Mouse (Mus musculus) liver (tissue): ENCODE results near the gene Rhof.

Source experiments
- DNase-seq: peaks from one replicate; pipeline ENCODE4 v3.0.0-alpha.2; 2020; ENCODE audit warnings: mixed read lengths

Rhof gene

DNA sequence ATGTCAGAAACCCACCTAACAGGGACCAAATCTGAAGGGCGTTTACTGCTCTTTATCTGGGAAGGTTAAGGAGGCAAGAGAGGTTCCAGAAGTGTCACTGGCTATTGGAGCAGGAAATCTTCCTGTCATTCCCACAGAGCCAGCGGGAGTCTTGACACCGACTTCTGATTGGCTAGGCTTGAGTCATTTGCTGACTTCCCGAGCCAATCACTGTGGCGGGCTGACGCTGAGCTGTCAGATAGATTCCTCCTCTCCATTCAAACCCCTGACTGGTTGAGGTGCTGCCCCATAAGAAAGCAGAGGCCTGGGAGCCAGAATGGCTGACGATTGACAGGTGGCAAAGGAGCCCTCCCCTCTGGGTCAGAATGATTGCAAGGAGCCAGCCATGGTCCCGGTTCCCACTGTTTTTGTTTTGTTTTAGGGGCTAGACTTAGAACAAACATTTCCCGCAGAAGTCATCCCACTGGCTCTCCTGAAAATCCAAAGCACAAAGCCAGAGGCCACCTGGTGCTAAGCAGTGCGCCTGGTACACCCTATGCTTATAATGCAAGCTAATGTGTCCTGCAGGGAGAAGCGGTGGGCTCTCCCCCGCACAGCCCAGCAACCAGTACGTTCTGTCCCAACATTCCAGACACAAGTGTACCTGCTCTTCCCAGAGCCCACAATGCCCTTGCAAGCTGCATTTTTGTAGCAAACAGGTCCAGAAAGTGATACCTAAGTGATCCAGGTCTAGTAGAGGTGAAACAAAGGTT lies 22.9 kb downstream of the Rhof start:
- DNase-seq, result no peak

- DNase-seq, result no peak
These were observed 27.7 kb downstream of the Rhof start for GRCm38 (mm10) chr5:123104769-123105168.

GRCm38 (mm10) chr5:123103556-123103955 lies 28.9 kb downstream of the Rhof start:
- no peak for DNase-seq

DNA sequence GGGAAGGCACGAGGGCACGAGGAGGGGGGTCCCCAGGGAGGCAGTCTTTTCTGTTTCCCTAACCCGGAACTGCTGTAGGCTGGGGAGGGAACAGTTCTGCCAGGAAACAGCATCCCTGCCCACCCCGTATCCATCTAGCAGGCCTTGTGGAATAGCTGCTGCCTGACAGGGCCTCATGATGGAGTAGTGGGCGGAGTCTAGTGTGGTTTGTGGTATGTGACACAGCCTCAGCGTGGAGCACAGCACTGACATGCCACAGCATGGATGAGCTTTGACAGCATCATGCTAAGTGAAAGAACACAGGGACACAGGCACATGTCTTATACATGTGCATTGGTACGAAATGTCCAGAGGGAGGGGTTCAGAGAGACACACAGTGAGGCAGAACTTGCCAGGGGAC lies 30.1 kb downstream of the Rhof start:
- DNase-seq, result no peak

- DNase-seq, result no peak
These were observed 34.0 kb downstream of the Rhof start for GRCm38 (mm10) chr5:123098487-123098886.

DNA sequence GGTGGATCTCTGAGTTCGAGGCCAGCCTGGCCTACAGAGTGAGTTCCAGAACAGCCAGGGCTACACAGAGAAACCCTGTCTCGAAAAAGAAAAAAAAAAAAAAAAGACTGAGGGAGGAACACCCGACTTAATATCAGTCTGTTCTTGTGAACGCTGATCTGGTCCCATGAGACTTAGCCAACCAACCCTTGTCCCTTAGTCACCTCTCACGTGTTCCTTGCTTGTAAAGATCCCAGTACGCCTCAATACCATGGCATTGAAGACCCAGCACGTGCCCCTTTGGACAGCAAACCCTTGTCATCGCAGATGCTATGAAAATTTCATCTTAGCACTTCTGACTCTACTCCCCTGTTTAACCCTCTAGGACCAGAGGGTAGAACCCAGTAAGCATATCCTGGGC lies 36.2 kb downstream of the Rhof start:
- no peak for DNase-seq

DNA sequence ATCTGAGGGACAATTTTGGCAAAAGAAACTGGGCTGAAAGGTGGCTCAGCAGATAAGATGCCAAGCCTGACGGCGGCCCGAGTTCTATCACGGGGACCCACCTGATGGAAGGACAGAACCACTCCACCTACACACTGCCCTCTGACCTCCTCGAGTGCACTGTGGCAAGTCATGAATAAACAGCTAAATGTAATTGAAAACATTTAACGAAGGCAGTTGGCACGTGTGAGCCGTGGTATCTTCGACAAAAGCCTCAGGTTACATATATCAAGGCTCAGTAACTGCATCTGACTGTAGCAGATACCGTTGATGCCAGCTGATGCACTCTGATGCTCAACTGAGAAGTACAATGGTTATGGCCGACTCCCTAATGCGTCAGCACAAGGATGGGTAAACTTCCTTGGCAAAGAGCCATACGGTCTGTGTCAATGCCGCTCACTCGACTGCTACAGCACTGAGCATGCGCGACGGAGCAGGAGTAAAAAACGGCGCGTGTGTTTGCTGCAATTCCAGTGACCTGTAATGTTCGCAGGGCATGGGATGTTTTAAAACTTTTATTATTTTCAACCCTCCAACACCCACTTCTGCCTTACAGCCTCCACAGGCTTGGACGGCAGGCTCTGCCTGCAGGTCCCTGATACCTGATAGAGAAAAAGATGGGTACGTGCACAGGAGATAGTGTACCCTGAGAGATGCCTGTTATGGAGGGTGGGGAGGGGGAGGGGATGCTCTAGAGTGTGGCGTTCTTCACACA lies 38.1 kb downstream of the Rhof start:
- DNase-seq, result peak; percentile 88

DNA sequence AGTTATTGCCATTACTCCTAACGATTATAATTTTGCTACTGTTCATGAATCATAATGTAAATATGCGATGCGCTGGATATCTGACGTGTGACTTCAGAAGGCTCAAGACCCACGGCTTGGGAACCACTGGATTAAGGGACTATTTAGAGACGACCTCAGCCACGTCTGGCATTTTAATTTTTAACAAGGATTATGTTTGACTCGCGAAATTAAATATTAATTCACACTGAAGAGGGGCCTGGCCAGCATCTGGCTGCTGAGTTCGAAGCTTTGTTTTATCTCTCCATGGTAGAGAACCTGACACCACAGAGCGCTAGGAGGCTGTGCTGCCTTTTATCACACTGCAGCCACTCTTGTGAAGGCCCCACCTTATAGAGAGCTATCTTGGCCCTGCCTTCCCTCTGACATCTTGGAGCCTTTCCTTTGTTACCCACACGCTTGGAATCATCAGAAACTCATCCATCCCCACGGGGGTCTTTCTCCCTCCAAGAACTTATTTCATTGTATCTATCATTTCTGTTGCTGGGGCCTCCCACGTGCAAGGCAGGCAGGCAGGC lies 39.3 kb downstream of the Rhof start:
- peak; percentile 88 for DNase-seq

DNA sequence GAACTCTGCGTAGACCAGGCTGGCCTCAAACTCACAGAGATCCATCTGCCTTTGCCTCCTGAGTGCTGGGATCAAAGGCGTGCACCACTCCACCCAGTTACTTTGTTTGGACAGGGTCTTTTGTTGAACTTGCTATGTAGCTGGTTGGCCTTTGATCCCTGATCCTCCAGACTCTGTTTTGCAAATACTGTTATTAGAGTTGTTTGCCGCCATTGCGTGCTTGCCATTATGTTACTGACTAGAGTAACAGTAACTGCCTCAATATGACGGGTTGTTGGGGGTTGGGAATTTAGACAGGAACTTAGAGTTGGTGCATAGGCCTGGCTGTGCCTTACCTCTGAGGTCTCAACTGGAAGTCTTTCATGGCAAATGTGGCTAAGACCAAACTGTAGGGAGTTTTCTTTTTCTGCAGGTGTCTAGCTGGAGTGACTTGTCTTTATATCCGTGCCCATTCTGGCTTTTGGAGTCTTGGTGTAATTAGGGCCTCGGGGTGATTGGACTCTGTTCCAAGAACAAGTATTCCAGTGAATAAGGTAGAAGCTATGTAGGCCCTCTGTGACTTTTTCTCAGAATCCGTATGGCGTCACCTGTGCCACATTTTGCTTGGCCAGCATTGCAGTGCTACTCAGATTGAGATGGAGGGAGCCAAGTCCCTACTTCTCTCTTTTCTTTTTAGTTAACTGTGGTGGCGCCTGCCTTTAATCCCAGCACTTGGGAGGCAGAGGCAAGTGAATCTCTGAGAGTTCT lies 41.8 kb downstream of the Rhof start:
- DNase-seq, result no peak

DNA sequence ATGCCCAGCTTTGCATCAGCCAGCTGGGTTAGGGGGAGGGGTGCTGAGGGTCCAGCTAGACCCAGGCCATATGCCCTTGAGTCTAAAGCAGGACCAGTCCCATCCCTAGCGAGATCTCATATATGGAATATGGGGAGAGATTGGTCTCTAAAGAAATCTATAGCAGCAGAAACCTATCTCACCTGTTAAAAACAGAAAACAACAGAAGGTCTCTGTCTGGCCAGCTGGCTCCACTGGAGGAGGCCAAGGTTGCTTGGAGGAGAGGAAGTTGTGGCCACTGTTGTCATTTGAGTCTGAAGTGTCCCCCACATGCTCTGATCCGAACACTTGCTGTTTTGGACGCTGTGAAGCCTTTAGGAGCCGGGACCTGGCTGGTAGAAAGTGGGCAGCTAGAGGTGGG lies 43.7 kb downstream of the Rhof start:
- no peak for DNase-seq

DNA sequence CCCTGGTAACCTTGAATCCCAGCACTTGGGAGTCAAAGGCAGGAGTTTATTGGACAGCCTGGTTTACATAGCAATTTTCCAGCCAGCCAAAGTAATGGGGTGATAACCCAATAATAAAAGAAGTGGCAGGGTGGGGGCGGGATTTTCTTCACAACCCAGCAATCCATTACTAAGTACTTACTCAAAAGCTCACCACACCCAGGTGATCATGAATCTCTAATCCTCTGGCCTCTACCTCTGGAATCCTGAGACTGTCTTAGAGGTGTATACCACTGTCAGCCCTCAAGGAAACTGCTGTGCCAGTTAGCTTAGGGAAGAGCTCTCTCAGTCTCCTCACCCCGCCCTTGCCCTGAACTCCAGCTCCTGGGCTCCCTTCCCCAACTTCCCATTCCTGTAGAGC lies 46.0 kb downstream of the Rhof start:
- DNase-seq, result no peak

DNA sequence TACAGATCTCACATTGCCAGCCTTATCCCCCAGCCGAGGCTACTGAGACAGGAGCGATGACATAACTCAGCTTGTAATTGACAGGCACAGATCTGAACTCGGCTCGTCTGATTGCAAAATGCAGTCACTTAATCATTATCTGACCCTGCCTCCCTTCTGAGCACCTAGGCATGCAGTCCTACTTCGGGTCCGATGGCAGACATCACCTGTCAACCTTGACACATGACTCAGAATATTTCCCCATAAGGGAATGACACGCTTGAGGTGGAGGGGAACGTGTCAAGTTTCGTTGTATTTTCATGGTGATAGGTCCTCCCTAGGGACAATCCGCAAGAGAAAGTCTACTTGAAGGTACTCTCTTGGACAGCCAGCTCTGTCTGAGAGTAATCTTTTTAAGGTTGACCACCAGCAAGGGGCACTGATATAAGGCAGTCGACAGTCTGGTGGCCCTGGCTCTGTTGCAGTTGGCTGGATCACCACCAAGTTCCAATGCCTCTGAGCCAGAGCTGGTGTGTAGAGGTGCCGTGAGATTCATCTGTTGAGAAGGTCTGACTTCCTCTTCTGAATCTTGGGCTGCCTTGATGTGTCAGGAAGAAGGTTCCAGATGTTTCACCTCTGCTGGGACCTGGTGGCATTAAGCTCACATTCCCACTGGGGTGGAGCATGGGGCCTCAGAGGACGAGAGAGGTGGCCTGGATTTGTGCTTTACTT lies 49.0 kb downstream of the Rhof start:
- DNase-seq, result no peak

DNA sequence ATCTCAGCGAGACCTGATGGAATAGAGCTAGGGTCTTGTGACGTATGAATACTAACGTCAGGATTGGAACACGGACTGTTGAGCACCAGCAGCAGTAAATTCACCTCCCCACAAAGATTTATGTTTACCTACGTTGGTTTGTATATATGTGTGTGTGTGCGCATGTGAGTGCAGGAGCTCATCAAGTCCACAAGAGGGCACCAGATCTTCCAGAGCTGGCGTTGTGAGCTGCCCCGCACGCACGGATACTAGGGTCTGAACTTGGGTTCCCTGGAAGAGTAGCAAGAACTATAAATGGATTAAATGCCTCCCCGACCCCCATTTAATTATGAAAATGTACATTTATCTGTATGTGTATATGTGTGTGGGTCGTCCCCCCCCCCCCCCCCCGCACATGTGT lies 52.0 kb downstream of the Rhof start:
- no peak for DNase-seq

GRCm38 (mm10) chr5:123080041-123080440 lies 52.5 kb downstream of the Rhof start:
- DNase-seq, result no peak

- no peak for DNase-seq
These were observed 52.9 kb downstream of the Rhof start for GRCm38 (mm10) chr5:123079568-123079967.

- peak; percentile 81 for DNase-seq
These were observed 55.8 kb downstream of the Rhof start for GRCm38 (mm10) chr5:123076419-123077281.

GRCm38 (mm10) chr5:123075576-123076418 lies 56.7 kb downstream of the Rhof start:
- peak; percentile 97 for DNase-seq

DNA sequence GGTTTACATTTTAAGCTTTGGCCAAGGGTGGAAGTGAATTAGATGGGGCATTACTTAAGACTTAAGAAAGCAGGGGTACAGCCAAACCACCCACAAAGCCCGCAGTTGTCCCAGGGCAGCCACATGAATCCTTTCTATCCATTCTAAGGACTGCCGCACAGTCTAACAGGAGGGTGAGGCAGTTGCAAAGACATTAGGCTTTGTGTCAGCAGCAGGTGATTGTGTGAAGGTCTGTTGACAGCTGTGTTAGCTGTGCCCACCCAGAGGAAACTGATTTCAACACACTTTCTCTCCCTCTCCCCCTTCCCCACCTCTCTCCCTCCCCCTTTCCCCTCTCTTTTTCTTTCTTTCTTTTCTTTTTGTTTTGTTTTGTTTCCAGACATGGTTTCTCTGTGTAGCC lies 63.8 kb downstream of the Rhof start:
- no peak for DNase-seq

- no peak for DNase-seq
These were observed 64.4 kb downstream of the Rhof start, which contains the start of gene Tmem120b for GRCm38 (mm10) chr5:123068115-123068514. Gene Tmem120b, plus strand, starts transcription at chr5:123068415.

GRCm38 (mm10) chr5:123067395-123067995 lies 65.0 kb downstream of the Rhof start:
- DNase-seq, result peak; percentile 42
